ENCODE assay signal across 8 mouse cellular contexts in genomic region chr16:4585642-4586530, GRCm38 (mm10). TPM values are rescaled to one million over a fixed set of nuclear protein-coding genes. Genes with fewer than 3 reads are reported as not detected.
A peak's percentile ranks its signal among the peaks of the same experiment; 100 is the strongest.
DNase-seq lines count a peak whose midpoint lies in the region; ATAC-seq and TF ChIP-seq lines count a peak whose summit lies in the region.

No protein-coding gene starts in this region.

- H3K27me3 ChIP-seq in heart, postnatal 0 days (ENCODE audit: control insufficient read depth, insufficient read depth, low read length): no peaks in the 10 kb centered on the region
- H3K27me3 ChIP-seq in hindbrain, embryonic 10.5 days (ENCODE audit: insufficient read depth, poor library complexity, severe bottlenecking): no peaks in the 10 kb centered on the region
- no peaks in the 10 kb centered on the region for H3K27me3 ChIP-seq in midbrain, embryonic 11.5 days (ENCODE audit: control insufficient read depth, insufficient read depth, low read length)

- peak overlapping the region; percentile 57 for H3K9ac ChIP-seq in heart, postnatal 0 days (replicated peaks; ENCODE audit: low read depth, low read length)
- H3K9ac ChIP-seq in midbrain, embryonic 11.5 days (ENCODE audit: low read length): peak overlapping the region; percentile 51

- TF ChIP-seq EP300 in heart, postnatal 0 days (IDR thresholded peaks at IDR 0.05; ENCODE audit: low read depth): no peak

- H3K4me2 ChIP-seq in heart, postnatal 0 days (ENCODE audit: low read depth, low read length): peak overlapping the region; percentile 70
- peak overlapping the region; percentile 52 for H3K4me2 ChIP-seq in midbrain, embryonic 11.5 days

- TF ChIP-seq CTCF in heart, postnatal 0 days (IDR thresholded peaks at IDR 0.05; ENCODE audit: low read depth): no peak

- peak; percentile 2; the same call in 1 of the 2 replicates for ATAC-seq in heart, postnatal 0 days (ENCODE audit: insufficient read depth, low read depth)
- peak; percentile 38 for ATAC-seq in midbrain, embryonic 11.5 days (ENCODE audit: low FRiP score)

- peak overlapping the region; percentile 51 for H3K4me3 ChIP-seq in heart, postnatal 0 days (ENCODE audit: low read depth, low read length)
- peak overlapping the region; percentile 54 for H3K4me3 ChIP-seq in hindbrain, embryonic 10.5 days
- H3K4me3 ChIP-seq in midbrain, embryonic 11.5 days (ENCODE audit: low read depth, low read length): peak overlapping the region; percentile 23

- H3K36me3 ChIP-seq in heart, postnatal 0 days (replicated peaks; ENCODE audit: control insufficient read depth, insufficient read depth, low read length): peaks cover 9% of the 10 kb centered on the region; the same call in 1 of the 2 replicates
- H3K36me3 ChIP-seq in hindbrain, embryonic 10.5 days: peaks cover 6% of the 10 kb centered on the region
- H3K36me3 ChIP-seq in midbrain, embryonic 11.5 days (ENCODE audit: control insufficient read depth, insufficient read depth, low read length): no peaks in the 10 kb centered on the region; the same call in 1 of the 2 replicates

- peaks cover 15% of the 10 kb centered on the region for H3K4me1 ChIP-seq in heart, postnatal 0 days (ENCODE audit: control insufficient read depth, insufficient read depth)
- H3K4me1 ChIP-seq in hindbrain, embryonic 10.5 days (replicated peaks): peaks cover 26% of the 10 kb centered on the region
- H3K4me1 ChIP-seq in midbrain, embryonic 11.5 days (ENCODE audit: control insufficient read depth, insufficient read depth, low read length): peaks cover 13% of the 10 kb centered on the region

- H3K27ac ChIP-seq in heart, postnatal 0 days (ENCODE audit: low read depth): peak overlapping the region; percentile 83
- H3K27ac ChIP-seq in hindbrain, embryonic 10.5 days: peak overlapping the region; percentile 91
- H3K27ac ChIP-seq in midbrain, embryonic 11.5 days (ENCODE audit: low read depth, low read length): peak overlapping the region; percentile 67

- intact Hi-C loops in heart, postnatal 36 days (cut with DNase I): loop anchor here (2.0 kb wide), 1 partner anchor 17 kb away; no protein-coding TSS in a partner anchor

- DNase-seq in heart, postnatal 0 days (ENCODE audit: low spot score): no peak
- DNase-seq in heart, postnatal 36 days: no peak
- peak; percentile 24 for DNase-seq in MEL-GATA-1-ER (ENCODE audit: extremely low read depth, low read depth)
- no peak for DNase-seq in hindbrain, embryonic 10.5 days (ENCODE audit: low spot score)
- DNase-seq in midbrain, embryonic 11.5 days (ENCODE audit: low spot score, missing footprints): peak; percentile 54
- DNase-seq in frontal cortex, postnatal 14 days (ENCODE audit: low spot score in 2 of 2): no peak
- no peak for DNase-seq in urinary bladder, postnatal 14 days (ENCODE audit: low spot score)
- DNase-seq in layer of hippocampus, adult 9-11 months: no peak

- H3K9me3 ChIP-seq in heart, postnatal 0 days (replicated peaks; ENCODE audit: control insufficient read depth, low read length): no peaks in the 10 kb centered on the region
- peaks cover 2% of the 10 kb centered on the region; the same call in 1 of the 2 replicates for H3K9me3 ChIP-seq in hindbrain, embryonic 10.5 days
- no peaks in the 10 kb centered on the region for H3K9me3 ChIP-seq in midbrain, embryonic 11.5 days (ENCODE audit: control insufficient read depth, low read length)

- 8% methylated on average over 14 of the region's 14 CpGs for WGBS in heart, postnatal 0 days
- WGBS in hindbrain, embryonic 10.5 days: 10% methylated on average over 14 of the region's 14 CpGs
- 10% methylated on average over 14 of the region's 14 CpGs for WGBS in midbrain, embryonic 11.5 days

RNA-seq across cellular contexts. Expression of gene Glis2, which starts 8.6 kb away (rescaled TPM):
- 25.3 and 25.4 TPM in 2 replicates for total RNA-seq in heart, postnatal 0 days (2014; rRNA removed; ENCODE audit: low replicate concordance)
- polyA plus RNA-seq in heart, postnatal 0 days (2015; fragmentation: Nextera tagmentation; extraction: Ambion mirVana): 11.2 and 11.8 TPM in 2 replicates
- 10 to 100 TPM; 16.0 to 16.7 TPM for total RNA-seq in heart, postnatal 36 days (2021)
- polyA plus RNA-seq in hindbrain, embryonic 10.5 days (2016; fragmentation: Nextera tagmentation; extraction: Ambion mirVana): 27.3 and 27.9 TPM in 2 replicates
- 16.6 and 27.2 TPM in 2 replicates for polyA plus RNA-seq in midbrain, embryonic 11.5 days (2014; fragmentation: Nextera tagmentation; extraction: Ambion mirVana)

RNA-seq across cellular contexts. Expression of gene Tfap4, which starts 26.2 kb away (rescaled TPM):
- total RNA-seq in heart, postnatal 0 days (2014; rRNA removed; ENCODE audit: low replicate concordance): 2.6 and 6.3 TPM in 2 replicates
- polyA plus RNA-seq in heart, postnatal 0 days (2015; fragmentation: Nextera tagmentation; extraction: Ambion mirVana): 2.9 and 3.4 TPM in 2 replicates
- total RNA-seq in heart, postnatal 36 days (2021): 1 to 10 TPM; 4.4 to 4.6 TPM
- 21.3 and 27.5 TPM in 2 replicates for polyA plus RNA-seq in hindbrain, embryonic 10.5 days (2016; fragmentation: Nextera tagmentation; extraction: Ambion mirVana)
- polyA plus RNA-seq in midbrain, embryonic 11.5 days (2014; fragmentation: Nextera tagmentation; extraction: Ambion mirVana): 18.2 and 18.9 TPM in 2 replicates

RNA-seq across cellular contexts. Expression of gene Pam16, which starts 38.9 kb away (rescaled TPM):
- total RNA-seq in heart, postnatal 0 days (2014; rRNA removed; ENCODE audit: low replicate concordance): 23.9 and 74.9 TPM in 2 replicates
- 172 and 184 TPM in 2 replicates for polyA plus RNA-seq in heart, postnatal 0 days (2015; fragmentation: Nextera tagmentation; extraction: Ambion mirVana)
- 100 to 1,000 TPM; 134 to 150 TPM for total RNA-seq in heart, postnatal 36 days (2021)
- 88.0 and 131 TPM in 2 replicates for polyA plus RNA-seq in hindbrain, embryonic 10.5 days (2016; fragmentation: Nextera tagmentation; extraction: Ambion mirVana)
- 97.1 and 99.1 TPM in 2 replicates for polyA plus RNA-seq in midbrain, embryonic 11.5 days (2014; fragmentation: Nextera tagmentation; extraction: Ambion mirVana)

RNA-seq across cellular contexts. Expression of gene Srl, which starts 44.3 kb away (rescaled TPM):
- 910 and 974 TPM in 2 replicates for total RNA-seq in heart, postnatal 0 days (2014; rRNA removed; ENCODE audit: low replicate concordance)
- polyA plus RNA-seq in heart, postnatal 0 days (2015; fragmentation: Nextera tagmentation; extraction: Ambion mirVana): 346 and 419 TPM in 2 replicates
- total RNA-seq in heart, postnatal 36 days (2021): 1,000 to 10,000 TPM in 1 of 2 experiments, 100 to 1,000 TPM in 1; 873 to 1,040 TPM
- 22.8 and 23.4 TPM in 2 replicates for polyA plus RNA-seq in hindbrain, embryonic 10.5 days (2016; fragmentation: Nextera tagmentation; extraction: Ambion mirVana)
- 20.0 and 20.9 TPM in 2 replicates for polyA plus RNA-seq in midbrain, embryonic 11.5 days (2014; fragmentation: Nextera tagmentation; extraction: Ambion mirVana)

RNA-seq across cellular contexts. Expression of gene Vasn, which starts 53.9 kb away (rescaled TPM):
- 38.7 and 64.8 TPM in 2 replicates for total RNA-seq in heart, postnatal 0 days (2014; rRNA removed; ENCODE audit: low replicate concordance)
- 8.1 and 9.3 TPM in 2 replicates for polyA plus RNA-seq in heart, postnatal 0 days (2015; fragmentation: Nextera tagmentation; extraction: Ambion mirVana)
- total RNA-seq in heart, postnatal 36 days (2021): 10 to 100 TPM in 1 of 2 experiments, 1 to 10 TPM in 1; 9.2 to 11.0 TPM
- 10.3 and 12.6 TPM in 2 replicates for polyA plus RNA-seq in hindbrain, embryonic 10.5 days (2016; fragmentation: Nextera tagmentation; extraction: Ambion mirVana)
- polyA plus RNA-seq in midbrain, embryonic 11.5 days (2014; fragmentation: Nextera tagmentation; extraction: Ambion mirVana): 6.1 and 7.0 TPM in 2 replicates

Comparison
In these comparisons a context has a peak if more than half of its experiments do, and no peak if none do; other contexts are left out.
1. DNase-seq: peak in MEL-GATA-1-ER (single experiment) and midbrain, embryonic 11.5 days (single experiment); none in heart, postnatal 0 days (single experiment), heart, postnatal 36 days (0 of 2), hindbrain, embryonic 10.5 days (single experiment), frontal cortex, postnatal 14 days (0 of 2), urinary bladder, postnatal 14 days (single experiment) and layer of hippocampus, adult 9-11 months (single experiment).
2. Peak in every context shown above with its lines, with median percentiles within 50 percentile points of each other: H3K27ac ChIP-seq and H3K4me3 ChIP-seq.